In the genomic region with DNA sequence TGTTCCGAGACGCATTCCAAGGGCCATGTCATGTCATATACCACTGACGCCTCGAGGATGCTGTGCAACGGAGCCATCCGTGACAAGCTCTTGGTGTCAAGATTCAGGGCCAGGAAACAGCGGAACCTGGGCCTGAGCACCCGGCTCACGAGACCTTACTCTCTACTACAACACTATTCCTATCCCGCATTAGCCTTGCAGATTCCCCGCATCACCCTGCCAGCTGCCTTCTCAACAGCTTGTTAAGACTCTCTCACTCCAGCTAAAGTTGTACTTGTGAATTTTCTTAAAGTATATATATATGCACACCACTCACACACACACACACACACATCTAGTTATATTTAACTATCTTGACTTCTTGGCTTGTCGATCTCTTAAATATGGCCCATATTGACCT, we compare ENCODE assay signal across 13 mouse cellular contexts.
"Had no signal": no experiment of that assay in that cellular context is flagged by ENCODE, and none has a peak within 500 bp of the region (broad histone marks: within the 10 kb centered on the region; RNA-seq: fewer than 3 reads in every experiment).

No protein-coding gene starts in this region.

- ATAC-seq: liver, embryonic 12.5 days; midbrain, embryonic 13.5 days had no signal

- H3K27ac ChIP-seq: limb, embryonic 15.5 days; liver, embryonic 12.5 days; lung, embryonic 15.5 days; midbrain, embryonic 13.5 days; neural tube, embryonic 15.5 days; stomach, embryonic 15.5 days had no signal

- H3K9me3 ChIP-seq: limb, embryonic 15.5 days; liver, embryonic 12.5 days; lung, embryonic 15.5 days; midbrain, embryonic 13.5 days; neural tube, embryonic 15.5 days; stomach, embryonic 15.5 days had no signal

- H3K4me1 ChIP-seq: liver, embryonic 12.5 days had no signal

- H3K9ac ChIP-seq: limb, embryonic 15.5 days; liver, embryonic 12.5 days; lung, embryonic 15.5 days; midbrain, embryonic 13.5 days; neural tube, embryonic 15.5 days; stomach, embryonic 15.5 days had no signal

- H3K4me3 ChIP-seq: limb, embryonic 15.5 days; liver, embryonic 12.5 days; lung, embryonic 15.5 days; midbrain, embryonic 13.5 days; myocyte; neural tube, embryonic 15.5 days; stomach, embryonic 15.5 days had no signal

- H3K27me3 ChIP-seq: limb, embryonic 15.5 days; liver, embryonic 12.5 days; lung, embryonic 15.5 days; midbrain, embryonic 13.5 days; neural tube, embryonic 15.5 days; stomach, embryonic 15.5 days had no signal

- DNase-seq: kidney, adult 8-10 months; kidney, postnatal 25 days; layer of hippocampus, adult 9-11 months; layer of hippocampus, postnatal 36 days; thymus, adult 2 months; thymus, postnatal 25 days had no signal

- H3K36me3 ChIP-seq: limb, embryonic 15.5 days; liver, embryonic 12.5 days; lung, embryonic 15.5 days; midbrain, embryonic 13.5 days; neural tube, embryonic 15.5 days; stomach, embryonic 15.5 days had no signal

- H3K4me2 ChIP-seq: limb, embryonic 15.5 days; liver, embryonic 12.5 days; lung, embryonic 15.5 days; midbrain, embryonic 13.5 days; neural tube, embryonic 15.5 days; stomach, embryonic 15.5 days had no signal
